Mouse (Mus musculus): ENCODE measurements at regions not wholly inside any gene's neighbourhood (a gene's known extent, or its start where the extent isn't known, plus 50 kb on each side); places are given as distances from the start of the nearest gene placed in this dataset.

- DNase-seq (ENCODE audit: low read depth), result no peak
These were observed 83.0 kb upstream of the Otos start for GRCm38 (mm10) chr1:92731353-92732282.

DNA sequence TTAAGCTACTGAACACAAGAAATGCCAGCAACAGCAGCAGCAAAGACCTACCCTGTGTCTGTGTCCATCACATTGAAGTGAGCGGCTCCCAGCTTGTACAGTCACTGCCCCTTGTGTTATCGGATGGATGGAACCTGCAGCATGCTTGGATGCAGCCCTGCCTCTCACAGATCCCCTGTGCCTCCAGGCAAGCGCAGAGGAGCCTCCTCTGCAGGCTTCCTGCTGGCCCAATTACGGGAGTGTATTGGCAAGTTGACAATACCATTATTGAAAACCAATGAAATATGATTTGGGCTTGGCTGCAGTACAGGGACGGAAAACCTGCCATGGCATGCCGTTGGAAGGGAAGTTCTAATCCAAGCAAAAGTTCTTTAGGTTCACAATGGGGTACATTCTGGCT is 81.9 kb upstream of the Otos start:
- DNase-seq (ENCODE audit: low read depth), result no peak

DNA sequence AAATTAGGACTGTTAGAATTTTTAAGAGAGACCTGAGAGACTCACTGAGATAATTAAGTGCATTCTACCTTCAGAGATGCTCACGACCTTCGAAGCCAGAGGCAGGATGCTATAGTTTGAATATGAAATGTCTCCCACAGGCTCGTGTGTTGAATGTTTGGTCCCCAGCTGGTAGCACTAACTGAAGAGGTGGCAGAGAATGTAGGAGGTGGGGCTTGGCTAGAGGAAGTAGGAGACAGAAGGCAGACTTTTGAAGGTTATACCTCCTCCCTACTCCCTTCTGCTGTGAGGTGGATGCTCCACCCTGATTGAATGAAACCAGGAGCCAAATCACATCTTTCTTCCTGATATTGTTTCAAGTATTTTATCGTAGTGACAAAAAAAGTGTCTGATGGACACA is 79.3 kb upstream of the Otos start:
- DNase-seq (ENCODE audit: low read depth), result no peak

DNA sequence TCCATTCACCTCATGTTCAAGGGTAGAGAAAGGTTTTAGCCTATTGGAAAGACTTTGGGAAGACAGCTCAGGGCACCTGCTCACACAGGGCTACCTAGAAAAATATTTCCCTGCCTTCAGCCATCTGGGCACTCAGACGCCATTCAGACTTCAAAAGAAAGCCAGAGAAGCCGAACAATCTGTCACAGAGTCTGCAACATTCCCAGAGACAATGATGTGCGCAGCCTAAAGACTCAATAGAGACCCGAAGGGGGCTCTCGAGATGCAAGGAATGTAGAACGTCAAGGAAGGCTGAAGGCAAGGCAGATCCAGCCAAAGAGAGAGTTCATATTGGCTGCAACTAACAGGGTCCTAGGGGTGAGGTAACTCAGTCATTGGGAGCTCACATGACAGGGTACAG is 78.7 kb upstream of the Otos start:
- DNase-seq (ENCODE audit: low read depth), result no peak

GRCm38 (mm10) chr1:92726341-92726740 is 77.7 kb upstream of the Otos start:
- no peak for DNase-seq (ENCODE audit: low read depth)

- no peak for DNase-seq (ENCODE audit: low read depth)
These were observed 75.5 kb upstream of the Otos start for GRCm38 (mm10) chr1:92724135-92724534.

- DNase-seq (ENCODE audit: low read depth), result no peak
These were observed 71.9 kb upstream of the Otos start for GRCm38 (mm10) chr1:92720567-92720966.

GRCm38 (mm10) chr1:92719864-92720263 is 71.2 kb upstream of the Otos start:
- no peak for DNase-seq (ENCODE audit: low read depth)

GRCm38 (mm10) chr1:92718108-92718507 is 69.5 kb upstream of the Otos start:
- DNase-seq (ENCODE audit: low read depth), result no peak

GRCm38 (mm10) chr1:92714725-92715324 is 66.2 kb upstream of the Otos start:
- no peak for DNase-seq (ENCODE audit: low read depth)

GRCm38 (mm10) chr1:92712366-92712765 is 63.7 kb upstream of the Otos start:
- peak; percentile 57 for DNase-seq (ENCODE audit: low read depth)

GRCm38 (mm10) chr1:92710321-92710839 is 61.7 kb upstream of the Otos start:
- no peak for DNase-seq (ENCODE audit: low read depth)

GRCm38 (mm10) chr1:92709190-92709850 is 60.7 kb upstream of the Otos start:
- no peak for DNase-seq (ENCODE audit: low read depth)

GRCm38 (mm10) chr1:92707917-92708897 is 59.6 kb upstream of the Otos start:
- DNase-seq (ENCODE audit: low read depth), result no peak

- no peak for DNase-seq (ENCODE audit: low read depth)
These were observed 58.8 kb upstream of the Otos start for GRCm38 (mm10) chr1:92707441-92707840.

- DNase-seq (ENCODE audit: low read depth), result peak; percentile 95
These were observed 55.3 kb upstream of the Otos start for GRCm38 (mm10) chr1:92703903-92704302.

DNA sequence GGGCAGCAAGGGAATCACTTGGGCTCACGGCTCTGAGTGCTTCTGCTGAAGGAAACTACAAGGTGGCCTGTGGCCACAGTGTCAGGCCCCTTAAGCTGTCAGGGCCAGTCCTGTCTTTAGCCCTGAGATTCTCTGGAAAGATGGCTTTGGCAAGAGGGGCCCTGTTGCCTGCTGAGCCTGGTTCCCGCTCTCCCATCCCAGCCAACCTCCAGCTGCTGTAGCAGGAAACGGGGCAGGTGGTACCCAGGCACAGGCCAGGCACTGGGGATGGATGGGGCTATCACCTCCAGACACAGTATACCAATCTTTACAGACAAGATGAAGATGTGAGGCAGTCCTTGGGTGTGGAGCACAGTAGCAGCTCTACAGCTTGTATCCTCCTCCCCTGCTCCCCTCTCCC is 54.6 kb upstream of the Otos start:
- no peak for DNase-seq (ENCODE audit: low read depth)

DNA sequence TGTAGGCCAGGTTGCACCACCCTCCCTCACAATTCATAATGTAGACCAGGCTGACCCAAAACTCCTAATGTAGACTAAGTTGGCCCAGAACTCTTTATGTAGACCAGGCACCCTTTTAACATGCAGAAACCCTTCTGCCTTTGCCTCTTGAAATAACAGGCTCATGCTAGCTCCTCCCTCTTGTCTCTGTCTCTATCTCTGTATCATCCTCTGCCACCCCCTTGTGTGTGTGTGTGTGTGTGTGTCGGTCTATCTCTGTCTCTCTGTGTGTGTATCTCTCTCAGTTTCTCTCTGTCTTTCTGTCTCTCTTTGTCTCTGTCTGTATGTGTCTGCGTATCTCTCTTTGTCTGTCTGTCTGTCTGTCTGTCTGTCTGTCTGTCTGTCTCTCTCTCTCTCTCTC is 51.5 kb upstream of the Otos start:
- DNase-seq (ENCODE audit: low read depth), result no peak

GRCm38 (mm10) chr1:92699697-92700096 is 51.1 kb upstream of the Otos start:
- DNase-seq (ENCODE audit: low read depth), result no peak

DNA sequence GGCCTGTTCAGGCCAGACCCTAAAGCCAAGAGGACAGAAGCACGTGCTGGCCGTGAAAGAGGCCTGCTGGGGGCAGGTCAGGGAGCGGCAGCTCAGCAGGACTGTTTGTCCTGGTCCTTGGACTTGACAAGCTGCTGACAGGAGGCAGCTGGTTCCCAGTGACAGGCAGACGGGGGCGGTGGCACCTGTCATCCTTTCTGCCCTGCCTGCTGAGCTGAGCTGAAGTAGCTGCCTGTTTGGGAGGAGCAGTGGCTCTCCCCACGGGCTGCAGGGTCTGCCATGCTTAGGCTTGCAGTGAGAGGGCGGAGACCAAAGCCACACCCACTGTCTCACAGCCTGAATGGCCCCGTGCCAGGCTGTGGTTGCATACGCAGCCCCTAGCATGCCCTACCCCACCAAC is 50.4 kb upstream of the Otos start:
- DNase-seq (ENCODE audit: low read depth), result no peak

DNA sequence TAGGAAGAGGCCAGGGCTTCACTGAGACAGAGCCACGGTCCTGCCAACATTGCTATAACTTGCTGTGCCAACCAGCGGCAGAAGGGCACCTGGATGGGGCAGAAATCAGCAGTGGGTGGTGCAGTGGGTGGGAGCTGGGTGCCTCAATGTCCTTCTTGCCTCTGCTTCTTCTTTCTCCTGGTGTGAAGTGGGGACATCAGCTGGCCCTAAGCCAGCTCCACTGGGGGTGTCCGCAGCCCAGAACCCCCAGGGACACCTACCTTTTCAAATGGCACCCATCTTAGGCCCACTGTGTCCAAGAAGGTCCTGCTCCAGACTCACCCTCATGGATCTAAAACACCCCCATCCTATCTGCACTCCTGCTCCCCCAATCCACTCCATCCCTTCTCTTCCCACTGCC is 49.9 kb upstream of the Otos start:
- DNase-seq (ENCODE audit: low read depth), result no peak
